Mouse (Mus musculus) cortical plate, adult 2 months (tissue): ENCODE results near the gene Nos2.

ENCODE experiments used
- CTCF ChIP-seq: fragments of 200-500 bp; IDR thresholded peaks from 2 replicates; pipeline ENCODE4 v1.5.1; 2011; ENCODE audit warnings: mild to moderate bottlenecking, control low read depth, low read length; ENCODE audit not compliant: insufficient read depth; ENCODE audit errors: extremely low read depth
- POLR2A ChIP-seq: fragments of 200-500 bp; IDR thresholded peaks from 2 replicates; pipeline ENCODE4 v1.6.1; 2011; ENCODE audit warnings: mild to moderate bottlenecking, low read length, control low read depth; ENCODE audit not compliant: insufficient read depth; ENCODE audit errors: extremely low read depth

DNA sequence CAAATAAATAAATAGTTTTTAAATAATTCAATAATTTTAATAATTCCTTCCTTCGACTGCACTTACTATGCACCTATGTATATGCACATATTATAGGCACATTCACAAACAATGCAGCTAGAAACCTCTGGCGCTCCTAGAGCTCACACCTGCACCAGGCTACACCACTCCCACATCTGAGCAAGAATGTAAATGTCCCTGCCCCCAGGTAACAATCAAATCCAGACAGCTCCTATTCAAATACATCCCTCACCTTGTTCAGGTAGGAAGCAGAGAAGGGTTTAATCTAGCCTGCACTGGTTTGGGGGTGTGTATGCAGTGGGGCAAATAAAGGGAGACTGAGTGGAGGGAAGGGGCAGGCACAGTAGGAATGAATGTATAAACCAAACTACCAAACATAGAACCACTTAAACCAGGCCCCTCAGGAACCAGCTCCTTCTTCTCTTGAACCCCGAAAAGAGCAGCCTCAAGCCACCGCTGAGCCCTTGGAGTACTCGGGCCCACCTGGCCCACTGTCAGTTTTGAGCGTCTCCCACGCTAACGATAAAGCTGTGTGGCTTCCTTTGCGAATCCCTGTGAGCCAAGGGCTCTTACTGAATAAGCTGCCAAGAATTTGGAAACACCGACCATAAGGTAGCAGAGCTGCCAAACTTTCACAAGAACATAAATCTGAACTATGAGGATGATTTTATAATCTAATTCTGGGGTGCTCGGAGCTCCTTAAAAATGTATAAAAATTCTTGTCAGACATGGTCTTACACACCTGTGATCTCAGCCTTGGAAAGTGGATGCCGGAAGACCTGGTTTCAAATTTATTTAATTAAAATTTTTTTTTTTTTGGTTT, 57.8 kb downstream of the Nos2 start:
- TF ChIP-seq POLR2A, result no peak
- TF ChIP-seq CTCF, result no peak
